Mouse (Mus musculus) fibroblast of lung, adult 2 months (primary cell): ENCODE measurements at regions not wholly inside any gene's neighbourhood (a gene's known extent, or its start where the extent isn't known, plus 50 kb on each side); places are given as distances from the start of the nearest gene placed in this dataset.
"Not testable (repeated sequence)": the region's sequence is repeated elsewhere in the genome, so short reads cannot be mapped to it uniquely, and the experiment has no call there.

Experiments used
- DNase-seq: peaks from one replicate; pipeline ENCODE4 v3.0.0-alpha.2; 2011; ENCODE audit warnings: low read depth

- peak; percentile 27 for DNase-seq
These were observed 146.2 kb downstream of the Gm28710 start for GRCm38 (mm10) chr5:16937840-16938239.

DNA sequence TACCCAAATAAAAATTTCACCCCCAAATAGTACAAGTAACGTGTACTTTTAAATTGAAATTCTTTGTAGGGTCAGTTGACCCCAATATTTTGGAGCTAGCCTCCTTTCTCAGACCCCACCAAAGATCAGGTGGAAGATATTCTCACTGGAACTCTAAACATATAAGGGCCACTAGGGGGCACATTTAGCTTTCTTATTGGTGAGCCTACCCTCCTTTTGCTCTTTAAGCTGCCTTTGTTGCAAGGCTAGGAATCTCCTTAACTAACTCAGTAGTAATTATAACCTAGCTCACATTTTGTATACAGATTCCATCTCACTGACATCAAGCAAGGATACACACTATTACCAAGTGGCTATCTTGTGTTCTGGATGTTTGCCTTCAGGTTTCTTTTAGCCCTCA lies 155.8 kb downstream of the Gm28710 start:
- DNase-seq = peak; percentile 17

GRCm38 (mm10) chr5:16967735-16968134 lies 176.1 kb downstream of the Gm28710 start:
- no peak for DNase-seq

- not testable (repeated sequence) for DNase-seq
These were observed 177.2 kb downstream of the Gm28710 start for GRCm38 (mm10) chr5:16968817-16969216.

DNA sequence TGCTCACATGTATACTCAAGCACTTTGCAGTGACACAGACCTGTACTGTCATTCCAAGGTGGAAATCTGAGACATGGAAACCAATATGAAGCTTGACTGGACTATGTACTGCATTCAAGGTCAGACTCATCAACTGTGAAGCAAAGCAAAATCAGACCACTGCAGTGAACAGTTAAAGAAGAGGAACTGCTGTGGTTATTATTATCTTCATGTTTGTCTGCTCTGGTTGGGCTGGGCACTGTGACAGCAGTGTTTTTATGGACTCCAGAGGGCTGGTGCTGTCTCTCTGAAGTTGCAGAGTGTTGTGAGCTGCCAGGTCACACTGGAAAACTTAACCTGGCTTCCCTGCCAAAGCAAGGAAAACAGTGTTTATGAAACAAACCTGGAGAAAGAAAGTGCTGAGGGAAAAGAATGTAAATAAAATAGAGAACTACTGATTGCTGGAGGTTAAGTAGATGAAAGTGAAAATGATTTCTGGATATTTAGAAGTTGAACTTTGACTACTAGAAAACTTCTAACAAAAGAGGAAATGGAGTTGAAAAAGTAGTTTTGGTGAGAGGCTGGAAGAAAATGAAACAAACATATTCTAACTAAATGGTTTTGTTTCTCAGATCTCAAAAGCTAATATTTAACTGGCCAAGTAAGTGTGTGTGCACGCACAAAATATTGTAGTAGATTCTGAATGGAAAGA lies 181.7 kb downstream of the Gm28710 start:
- no peak for DNase-seq

GRCm38 (mm10) chr5:16976006-16976405 lies 184.4 kb downstream of the Gm28710 start:
- no peak for DNase-seq

- no peak for DNase-seq
These were observed 193.3 kb downstream of the Gm28710 start for GRCm38 (mm10) chr5:16984877-16985276.

- DNase-seq = no peak
These were observed 199.9 kb downstream of the Gm28710 start for GRCm38 (mm10) chr5:16991518-16991917.

DNA sequence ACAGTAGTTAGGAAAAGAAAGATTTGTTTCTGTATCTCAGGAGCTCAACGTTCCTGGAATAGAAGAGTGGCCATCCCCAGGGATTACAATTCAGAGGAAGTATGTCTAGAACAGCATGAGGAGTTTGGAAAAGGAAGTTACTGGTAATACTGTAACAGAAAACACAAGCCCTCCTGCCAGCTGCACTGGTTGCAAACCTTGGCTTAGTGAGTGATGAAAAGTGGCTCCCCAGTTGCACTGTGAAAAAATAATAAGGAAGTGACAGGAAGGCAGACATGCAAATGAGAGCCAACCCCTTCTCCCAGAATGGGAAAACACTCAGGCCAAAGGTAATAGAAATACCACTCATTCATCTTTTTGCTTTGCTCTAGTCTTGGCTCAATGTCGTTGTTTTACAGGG lies 207.6 kb downstream of the Gm28710 start:
- DNase-seq = peak; percentile 18

- DNase-seq = no peak
These were observed 215.4 kb downstream of the Gm28710 start for GRCm38 (mm10) chr5:17006807-17007522.

DNA sequence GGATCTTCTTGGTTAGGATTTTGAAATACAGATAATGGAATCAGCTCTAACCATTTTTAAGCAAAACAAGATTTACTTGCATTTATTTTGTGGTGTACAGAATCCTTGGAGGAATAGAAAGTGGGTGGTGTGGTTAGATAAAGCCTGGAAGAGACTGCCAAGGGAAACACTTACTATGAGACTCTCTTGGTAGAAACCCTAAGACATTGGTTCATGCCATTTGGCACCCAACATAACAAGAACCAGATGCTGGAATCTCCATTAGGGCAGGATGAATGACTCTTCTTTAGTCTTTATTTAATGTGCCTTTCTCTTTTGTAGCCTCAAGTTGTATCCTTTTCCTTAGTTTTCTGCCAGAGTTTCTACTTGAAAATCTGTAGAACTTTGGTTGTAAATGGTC lies 230.0 kb downstream of the Gm28710 start:
- DNase-seq = peak; percentile 51

GRCm38 (mm10) chr5:17053935-17054334 lies 262.3 kb downstream of the Gm28710 start:
- no peak for DNase-seq

DNA sequence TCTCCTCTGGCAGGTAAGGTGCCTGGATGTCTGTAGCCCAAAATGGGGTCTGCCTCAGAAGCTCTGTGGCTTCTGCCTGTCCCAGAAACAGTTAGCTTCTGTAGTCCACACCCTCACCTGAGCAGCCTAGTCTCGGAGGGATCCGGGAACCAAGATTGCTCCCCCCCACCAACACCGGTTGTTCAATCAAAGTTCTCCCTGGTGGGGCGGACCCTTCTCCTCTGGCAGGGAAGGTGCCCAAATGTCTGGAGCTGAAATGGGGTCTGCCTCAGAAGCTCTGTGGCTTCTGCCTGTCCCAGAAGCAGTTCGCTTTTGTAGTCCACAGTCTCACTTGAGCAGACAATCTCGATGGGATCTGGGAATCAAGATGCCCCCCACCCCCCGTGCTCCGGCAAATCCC lies 273.0 kb downstream of the Gm28710 start:
- DNase-seq = no peak

GRCm38 (mm10) chr5:17080405-17080804 lies 288.8 kb downstream of the Gm28710 start:
- DNase-seq = no peak

GRCm38 (mm10) chr5:17111556-17111955 lies 261.4 kb upstream of the Speer4f2 start:
- DNase-seq = no peak

DNA sequence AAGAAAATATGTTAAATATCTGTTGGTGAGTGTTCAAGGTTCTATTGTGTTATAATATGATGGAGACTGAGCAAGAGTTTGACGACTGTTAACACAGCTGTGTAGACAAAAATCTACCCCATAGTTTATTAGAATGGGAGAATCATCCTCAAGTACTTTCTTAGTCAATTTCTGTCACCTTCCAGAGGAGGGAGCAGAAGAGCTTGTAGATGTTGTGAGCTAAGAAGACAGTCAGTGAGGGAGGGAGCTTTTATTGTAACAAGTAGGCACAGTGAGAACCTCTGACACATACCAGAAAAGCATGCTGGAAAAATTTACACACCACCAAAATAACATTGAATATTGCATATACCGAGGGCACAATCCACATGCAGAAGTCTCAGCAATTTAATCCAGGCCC lies 261.0 kb upstream of the Speer4f2 start:
- no peak for DNase-seq

- DNase-seq = no peak
These were observed 257.9 kb upstream of the Speer4f2 start for GRCm38 (mm10) chr5:17115035-17115434.

GRCm38 (mm10) chr5:17116072-17116471 lies 256.9 kb upstream of the Speer4f2 start:
- DNase-seq = no peak

DNA sequence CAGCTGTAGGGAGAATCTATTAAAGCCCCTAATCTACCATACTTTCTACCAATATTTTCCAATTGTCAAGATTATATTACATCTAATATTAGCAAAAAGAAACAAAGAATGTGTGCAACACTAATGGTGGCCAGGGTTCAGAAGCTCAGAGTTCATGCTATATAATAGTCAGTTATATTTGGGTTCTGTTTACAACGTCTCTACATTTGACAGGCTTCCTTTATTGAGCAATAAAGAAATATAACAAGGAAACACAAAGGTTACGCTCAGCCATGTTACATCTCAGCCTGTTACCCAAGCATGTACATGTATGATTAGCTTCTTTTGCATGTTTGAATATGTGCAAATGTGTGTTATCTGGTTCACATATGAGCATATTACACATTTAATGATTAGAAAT lies 247.7 kb upstream of the Speer4f2 start:
- DNase-seq = no peak

- no peak for DNase-seq
These were observed 245.5 kb upstream of the Speer4f2 start for GRCm38 (mm10) chr5:17127501-17127900.

- DNase-seq = no peak
These were observed 237.5 kb upstream of the Speer4f2 start for GRCm38 (mm10) chr5:17135489-17135888.

GRCm38 (mm10) chr5:17141555-17141954 lies 231.4 kb upstream of the Speer4f2 start:
- no peak for DNase-seq

GRCm38 (mm10) chr5:17174562-17174961 lies 198.4 kb upstream of the Speer4f2 start:
- DNase-seq = no peak

DNA sequence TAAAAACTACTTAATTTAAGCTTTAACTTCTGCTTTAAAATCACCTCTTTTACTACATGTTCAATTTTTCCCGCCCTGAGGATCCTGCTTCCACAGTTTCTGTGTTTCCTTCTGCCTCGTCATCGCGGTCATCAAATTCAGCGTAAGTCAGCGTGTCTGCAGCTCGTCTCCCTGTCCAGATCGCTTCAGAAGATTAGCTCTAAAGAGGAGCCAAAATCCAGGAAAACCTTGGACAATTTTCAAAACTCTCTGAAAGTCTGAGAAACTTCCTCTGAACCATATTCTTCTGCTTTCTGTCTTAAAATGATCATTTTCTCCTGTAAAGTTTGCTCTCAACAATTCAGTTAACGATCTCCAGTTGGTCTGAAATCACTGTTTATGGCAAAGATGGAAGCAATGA lies 196.2 kb upstream of the Speer4f2 start:
- DNase-seq = peak; percentile 9
